Mouse (Mus musculus) urinary bladder, adult 2 months (tissue): ENCODE results near the gene Slc2a4. TPM values are rescaled to one million over a fixed set of nuclear protein-coding genes. Genes with fewer than 3 reads are reported as not detected.

Experiments used
- DNase-seq: peaks from one replicate; pipeline ENCODE4 v3.0.0; 2022; ENCODE audit warnings: low spot score
- polyA plus RNA-seq: library from polyadenylated mRNA; depleted of rRNA; stranded (reverse); fragments of >200 nt; gene quantifications from 2 replicates; pipeline ENCODE4 v1.2.3, GENCODE M21; 2012; rRNA removed

Gene Slc2a4
- polyA plus RNA-seq = 146 and 167 TPM in 2 replicates

- DNase-seq = peak; percentile 73
Observed at GRCm38 (mm10) chr11:69948066-69948762, at the start of gene Slc2a4. TSS of gene Slc2a4 (minus strand) at chr11:69948188.

GRCm38 (mm10) chr11:69997070-69997509 is 49.1 kb upstream of the Slc2a4 start:
- peak; percentile 91 for DNase-seq

- no peak for DNase-seq
Observed at GRCm38 (mm10) chr11:69996161-69997061, 48.4 kb upstream of the Slc2a4 start.

- DNase-seq = peak; percentile 94
Observed at GRCm38 (mm10) chr11:69995391-69995960, 47.5 kb upstream of the Slc2a4 start, which contains the start of gene Phf23. TSS of gene Phf23 (plus strand) at chr11:69995777.

- DNase-seq = no peak
Observed at GRCm38 (mm10) chr11:69994401-69995090, 46.6 kb upstream of the Slc2a4 start.

GRCm38 (mm10) chr11:69992932-69993331 is 44.9 kb upstream of the Slc2a4 start:
- DNase-seq = no peak

- DNase-seq = no peak
Observed at GRCm38 (mm10) chr11:69992396-69992795, 44.4 kb upstream of the Slc2a4 start.

- no peak for DNase-seq
Observed at GRCm38 (mm10) chr11:69991711-69992110, 43.7 kb upstream of the Slc2a4 start.

GRCm38 (mm10) chr11:69990850-69991691 is 43.1 kb upstream of the Slc2a4 start, which contains the start of gene Gabarap:
TSS of gene Gabarap (plus strand) at chr11:69991143.
- peak; percentile 87 for DNase-seq

GRCm38 (mm10) chr11:69989949-69990348 is 42.0 kb upstream of the Slc2a4 start:
- no peak for DNase-seq

- DNase-seq = no peak
Observed at GRCm38 (mm10) chr11:69984431-69984830, 36.4 kb upstream of the Slc2a4 start.

GRCm38 (mm10) chr11:69983377-69983776 is 35.4 kb upstream of the Slc2a4 start:
- DNase-seq = no peak

GRCm38 (mm10) chr11:69982877-69983276 is 34.9 kb upstream of the Slc2a4 start:
- no peak for DNase-seq

GRCm38 (mm10) chr11:69982225-69982624 is 34.2 kb upstream of the Slc2a4 start, which contains the start of gene Elp5:
TSS of gene Elp5 (minus strand) at chr11:69982517.
- no peak for DNase-seq

- no peak for DNase-seq
Observed at GRCm38 (mm10) chr11:69981141-69981762, 33.3 kb upstream of the Slc2a4 start, which contains the start of gene Ctdnep1. TSS of gene Ctdnep1 (plus strand) at chr11:69981156.

GRCm38 (mm10) chr11:69980196-69981140 is 32.5 kb upstream of the Slc2a4 start:
- peak; percentile 94 for DNase-seq

- no peak for DNase-seq
Observed at GRCm38 (mm10) chr11:69979827-69980195, 31.8 kb upstream of the Slc2a4 start.

- DNase-seq = no peak
Observed at GRCm38 (mm10) chr11:69976271-69976670, 28.3 kb upstream of the Slc2a4 start.

GRCm38 (mm10) chr11:69974907-69975306 is 26.9 kb upstream of the Slc2a4 start:
- DNase-seq = no peak
